Mouse (Mus musculus): ENCODE results near the gene Tbc1d1. TPM values are rescaled to one million over a fixed set of nuclear protein-coding genes. Genes with fewer than 3 reads are reported as not detected.
"Not testable (repeated sequence)": the region's sequence is repeated elsewhere in the genome, so short reads cannot be mapped to it uniquely, and the experiment has no call there.

Gene Tbc1d1
- polyA plus RNA-seq, 3 experiments from 2014 or later, result 28.0 to 49.0 (median 34.6) TPM

- ATAC-seq, result no peak
Observed at GRCm38 (mm10) chr5:64323286-64323685, 167.2 kb downstream of the Tbc1d1 start.

- peak; percentile 71 for ATAC-seq
Observed at GRCm38 (mm10) chr5:64324353-64324752, 168.2 kb downstream of the Tbc1d1 start.

- ATAC-seq, result no peak
Observed at GRCm38 (mm10) chr5:64324920-64325319, 168.8 kb downstream of the Tbc1d1 start.

- ATAC-seq, result no peak
Observed at GRCm38 (mm10) chr5:64325741-64326355, 169.7 kb downstream of the Tbc1d1 start.

GRCm38 (mm10) chr5:64326427-64327181 lies 170.5 kb downstream of the Tbc1d1 start:
- no peak for ATAC-seq

- no peak for ATAC-seq
Observed at GRCm38 (mm10) chr5:64327212-64327902, 171.3 kb downstream of the Tbc1d1 start.

- ATAC-seq, result peak; percentile 54
Observed at GRCm38 (mm10) chr5:64336767-64337408, 180.8 kb downstream of the Tbc1d1 start.

GRCm38 (mm10) chr5:64338795-64339194 lies 182.7 kb downstream of the Tbc1d1 start:
- ATAC-seq, result not testable (repeated sequence)

GRCm38 (mm10) chr5:64340366-64340765 lies 184.3 kb downstream of the Tbc1d1 start:
- no peak for ATAC-seq

GRCm38 (mm10) chr5:64341671-64342070 lies 185.6 kb downstream of the Tbc1d1 start:
- no peak for ATAC-seq

- peak; percentile 41 for ATAC-seq
Observed at GRCm38 (mm10) chr5:64342138-64342537, 186.0 kb downstream of the Tbc1d1 start.

- no peak for ATAC-seq
Observed at GRCm38 (mm10) chr5:64343972-64344700, 188.0 kb downstream of the Tbc1d1 start.

- ATAC-seq, result no peak
Observed at GRCm38 (mm10) chr5:64345181-64345735, 189.2 kb downstream of the Tbc1d1 start.

- ATAC-seq, result no peak
Observed at GRCm38 (mm10) chr5:64345761-64346160, 189.7 kb downstream of the Tbc1d1 start.

- ATAC-seq, result no peak
Observed at GRCm38 (mm10) chr5:64346343-64346885, 190.3 kb downstream of the Tbc1d1 start.

GRCm38 (mm10) chr5:64348166-64348565 lies 192.1 kb downstream of the Tbc1d1 start:
- ATAC-seq, result no peak

- no peak for ATAC-seq
Observed at GRCm38 (mm10) chr5:64348780-64349179, 192.7 kb downstream of the Tbc1d1 start.

GRCm38 (mm10) chr5:64351968-64352367 lies 195.9 kb downstream of the Tbc1d1 start:
- ATAC-seq, result no peak

- ATAC-seq, result no peak
Observed at GRCm38 (mm10) chr5:64358639-64359584, 202.8 kb downstream of the Tbc1d1 start.

- peak; percentile 99 for ATAC-seq
Observed at GRCm38 (mm10) chr5:64360147-64360875, 204.2 kb downstream of the Tbc1d1 start.
